Mouse (Mus musculus) layer of hippocampus, adult 18-20 months (tissue): Measurements from ENCODE around the gene Plxnd1. TPM values are rescaled to one million over a fixed set of nuclear protein-coding genes. Genes with fewer than 3 reads are reported as not detected.

ENCODE experiments used
- DNase-seq, 2 experiments: peaks; one replicate each; pipeline ENCODE4 v3.0.0; 2022; ENCODE audit warnings: low spot score in 2 of 2
- long read RNA-seq: library from polyadenylated mRNA; stranded (forward); transcript quantifications from one replicate; pipeline ENCODE4 v2.0.0, GENCODE M21; 2021
- total RNA-seq, 2 experiments: library from RNA; stranded (reverse); gene quantifications; 2 replicates each; pipeline ENCODE4 v1.2.3; 2021

Gene Plxnd1
- total RNA-seq, result 10 to 100 TPM; 22.0 to 23.0 TPM
- long read RNA-seq, full-length matches to known transcripts, result 9 of 21 reads
- long read RNA-seq, partial matches to known transcripts, result 8 of 21 reads
- long read RNA-seq, other reads (novel, unspliced or antisense), result 4 of 21 reads

GRCm38 (mm10) chr6:115994877-115995520 lies at the start of gene Plxnd1:
TSS of gene Plxnd1 (minus strand) at chr6:115995005.
- DNase-seq, result peak; percentile 70 to 80

- DNase-seq, result no peak
These were observed 49.2 kb upstream of the Plxnd1 start for GRCm38 (mm10) chr6:116044039-116044438.

DNA sequence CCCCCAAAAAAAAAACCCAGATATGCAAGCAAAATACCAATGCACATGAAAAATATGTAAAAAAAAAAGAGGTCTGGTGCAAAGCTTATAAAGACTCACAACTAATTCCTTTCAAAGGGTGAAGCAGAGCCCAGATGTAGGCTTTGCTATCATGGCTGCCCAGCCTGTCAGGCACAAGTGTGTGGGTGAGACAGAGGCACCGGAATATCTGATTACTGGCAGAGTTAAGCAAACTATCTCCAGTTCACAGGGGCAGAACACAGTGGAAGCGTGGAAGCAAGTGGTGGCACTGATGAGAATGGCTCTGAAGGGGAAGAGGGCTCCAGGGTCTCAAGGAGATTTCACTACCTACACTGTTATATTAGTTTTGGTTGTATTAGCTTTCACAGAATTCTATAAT lies 43.4 kb upstream of the Plxnd1 start:
- no peak for DNase-seq

DNA sequence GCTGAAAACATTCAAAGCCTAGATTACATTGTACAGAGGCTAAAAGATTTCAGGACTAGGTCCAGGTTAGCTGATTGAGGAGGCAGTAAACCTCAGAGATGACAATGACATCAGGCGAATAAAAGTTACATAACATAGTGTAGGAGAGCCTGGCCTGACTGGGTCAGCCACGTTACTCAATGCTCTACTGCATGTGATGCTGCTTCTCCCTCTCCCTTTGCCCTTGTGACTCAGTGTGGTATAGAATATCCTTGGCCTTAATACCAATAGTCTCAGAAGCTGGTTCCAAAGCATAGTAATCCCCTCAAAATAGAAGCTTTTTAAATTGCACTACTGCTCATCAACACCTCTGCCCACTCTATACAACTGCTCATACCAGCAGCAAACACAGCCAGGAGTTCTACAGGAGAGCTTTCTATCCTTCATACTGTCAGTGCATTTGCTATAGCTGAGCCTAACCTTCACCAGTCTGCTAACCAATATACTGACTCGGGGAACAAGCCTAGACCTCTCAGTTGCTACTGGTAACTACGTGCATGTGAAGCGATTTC lies 42.6 kb upstream of the Plxnd1 start:
- no peak for DNase-seq

GRCm38 (mm10) chr6:116036555-116036954 lies 41.8 kb upstream of the Plxnd1 start:
- no peak for DNase-seq

- DNase-seq, result no peak
These were observed 36.2 kb upstream of the Plxnd1 start for GRCm38 (mm10) chr6:116031052-116031451.

DNA sequence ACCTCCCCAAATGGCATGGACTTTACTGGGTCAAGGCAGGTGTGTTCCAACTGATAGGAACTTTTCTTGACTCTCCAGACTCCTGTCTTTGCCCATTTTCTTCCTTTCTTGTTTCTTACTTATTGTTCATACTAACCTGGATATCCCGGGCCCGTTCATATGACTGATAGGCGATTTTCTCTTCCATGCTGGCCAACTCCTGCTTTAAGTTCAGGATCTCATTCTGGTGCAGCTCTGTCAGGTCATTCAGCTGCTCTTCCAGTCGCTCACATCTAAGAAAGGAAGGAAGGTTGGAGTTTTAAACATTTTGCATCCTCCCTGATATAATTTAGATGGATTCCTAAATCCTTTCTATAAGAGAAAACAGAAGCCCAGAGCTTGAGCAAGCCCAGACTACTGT lies 29.9 kb upstream of the Plxnd1 start:
- DNase-seq, result no peak

GRCm38 (mm10) chr6:116021961-116022485 lies 27.2 kb upstream of the Plxnd1 start:
- peak in 1 of 2 experiments; percentile 19 for DNase-seq

- DNase-seq, result no peak
These were observed 21.1 kb upstream of the Plxnd1 start for GRCm38 (mm10) chr6:116015902-116016301.

DNA sequence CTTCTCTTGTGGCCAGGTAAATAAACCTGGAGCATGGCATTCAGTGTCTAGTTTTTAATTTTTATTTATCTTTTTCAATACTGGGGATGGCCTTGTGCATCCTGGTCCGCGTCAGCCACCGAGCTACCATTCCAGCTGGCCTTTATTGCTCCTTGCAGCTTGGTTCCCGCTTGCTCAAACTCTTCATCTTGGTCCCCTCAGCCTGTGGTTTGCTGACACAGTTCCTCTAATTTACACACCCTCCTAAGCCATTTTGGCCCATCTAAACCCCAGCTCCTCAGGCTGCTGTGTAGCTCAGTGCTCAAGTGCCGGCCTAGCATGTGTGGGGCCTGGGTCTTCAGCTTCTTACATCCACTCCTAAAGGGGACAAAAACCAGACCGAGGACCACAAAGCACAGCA lies 19.3 kb upstream of the Plxnd1 start:
- DNase-seq, result no peak

DNA sequence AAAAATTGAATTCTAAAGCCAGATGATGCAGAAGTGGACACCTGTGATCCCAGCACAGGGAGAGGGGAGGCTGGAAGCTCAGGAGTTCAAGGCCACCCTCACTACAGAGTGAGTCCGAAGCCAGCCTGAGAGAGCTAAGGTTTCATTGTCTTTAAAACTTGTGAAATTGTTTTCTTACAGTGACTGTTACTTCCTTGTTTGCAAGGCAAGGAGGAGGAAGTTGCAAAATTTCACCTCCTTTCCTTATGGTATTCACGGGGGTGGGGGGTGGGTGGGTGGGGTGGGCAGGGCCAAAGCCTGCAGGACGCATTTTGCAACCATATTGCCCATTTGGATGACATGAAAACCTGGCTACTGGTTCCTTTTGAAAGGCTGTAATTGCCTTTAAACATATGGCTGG lies 18.9 kb upstream of the Plxnd1 start:
- DNase-seq, result no peak

DNA sequence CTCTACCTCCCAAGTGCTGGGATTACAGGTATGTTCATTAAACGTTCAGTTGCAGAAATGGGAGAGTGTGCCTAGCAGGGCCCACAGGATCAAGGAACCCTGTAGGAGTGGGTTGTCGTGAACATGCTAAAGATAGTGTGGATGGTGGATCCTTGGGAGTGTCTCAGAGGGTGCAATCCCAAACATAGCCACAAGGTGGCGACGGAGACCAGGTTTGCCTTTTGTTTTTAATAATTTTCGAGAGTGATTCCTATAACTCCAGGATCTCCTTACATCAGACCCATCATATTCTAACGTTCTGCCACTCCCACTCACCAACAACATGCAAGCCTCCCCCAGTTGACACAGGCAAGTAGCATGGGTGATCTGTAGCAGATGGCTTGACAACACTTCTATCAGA lies 15.7 kb upstream of the Plxnd1 start:
- peak; percentile 76 to 95 for DNase-seq

DNA sequence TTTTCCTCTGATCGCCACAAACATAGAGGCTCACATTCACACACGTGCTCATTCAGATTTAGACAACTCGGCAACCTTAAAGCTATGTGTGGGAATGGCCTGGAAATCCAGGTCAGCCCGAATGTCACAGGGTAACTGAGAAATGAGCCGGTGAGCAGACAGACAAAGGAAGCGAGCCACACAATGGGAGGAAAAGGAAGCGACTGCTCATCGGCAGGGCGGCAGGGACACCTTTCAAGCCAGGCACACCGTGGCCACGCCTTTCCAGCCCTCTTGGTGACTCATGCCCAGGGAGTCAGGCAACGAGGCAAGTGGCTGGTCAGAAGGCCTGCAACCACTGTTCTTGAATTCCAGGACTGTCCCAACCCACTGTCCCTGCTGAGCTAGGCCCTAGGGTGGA lies 14.6 kb upstream of the Plxnd1 start:
- DNase-seq, result no peak

DNA sequence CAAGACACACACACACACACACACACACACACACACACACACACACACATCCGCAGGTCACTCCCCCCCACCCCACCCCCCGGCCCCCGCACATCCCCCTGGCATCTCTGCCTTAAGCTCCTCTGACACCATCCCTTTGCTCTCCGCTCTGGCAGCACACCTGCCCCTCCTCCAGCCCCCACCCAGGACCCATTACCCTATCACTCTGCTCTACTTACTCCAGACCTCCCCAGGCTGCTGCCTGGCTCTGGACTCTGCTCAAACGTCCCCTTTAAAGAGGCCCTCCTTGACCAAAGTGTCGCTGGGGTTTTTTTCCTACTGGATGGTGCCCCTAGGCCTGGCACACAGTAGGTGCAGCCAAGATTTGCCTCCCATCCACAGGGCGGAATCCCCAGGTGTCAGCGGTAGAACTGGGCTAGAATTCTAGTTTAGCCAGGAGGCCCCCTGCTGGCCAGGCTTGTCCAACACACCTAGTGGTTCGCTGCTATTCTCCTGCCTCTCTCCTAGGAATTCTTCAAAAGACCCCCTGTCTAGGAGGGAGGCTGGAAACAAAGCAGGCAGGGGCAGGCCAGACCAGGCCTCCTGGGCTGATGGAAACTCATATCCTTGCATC lies 12.9 kb upstream of the Plxnd1 start:
- peak in 1 of 2 experiments; percentile 74 for DNase-seq

DNA sequence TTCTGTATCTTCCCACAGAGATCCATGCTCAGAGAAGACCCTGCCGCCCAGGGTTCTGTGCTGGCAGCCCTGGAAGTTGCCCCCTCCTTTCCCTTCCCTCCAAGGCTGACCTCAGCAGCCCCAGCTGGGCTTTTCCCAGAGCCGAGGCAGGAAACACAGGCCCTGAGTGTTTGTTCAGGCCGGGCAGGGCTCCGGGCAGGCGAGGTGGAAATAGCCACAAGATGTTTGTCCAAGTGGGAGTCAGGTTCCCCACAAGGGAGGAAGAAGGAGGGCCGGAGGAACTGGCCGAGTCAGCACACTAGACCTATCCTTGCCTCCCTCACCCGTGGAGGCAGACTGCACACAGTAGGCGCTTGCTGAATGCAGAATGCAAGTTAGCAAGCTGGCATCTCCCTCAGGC lies 11.9 kb upstream of the Plxnd1 start:
- DNase-seq, result no peak

DNA sequence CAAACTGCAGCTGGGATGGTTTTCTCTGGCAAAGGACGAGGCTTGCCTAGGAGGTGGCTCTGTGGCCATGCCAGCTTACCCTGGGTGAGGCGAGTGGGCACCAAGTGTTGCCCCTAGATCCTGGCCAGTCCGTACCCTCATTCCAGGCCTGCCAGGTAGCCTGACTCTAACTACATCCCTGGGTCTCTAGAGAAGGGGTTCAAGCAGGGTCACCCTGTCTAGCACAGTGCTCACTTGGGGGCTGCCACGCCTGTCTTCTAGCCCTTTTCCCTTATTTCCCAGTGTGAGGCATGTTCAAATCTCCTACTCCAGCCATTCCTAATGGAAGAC lies 11.1 kb upstream of the Plxnd1 start:
- DNase-seq, result no peak

DNA sequence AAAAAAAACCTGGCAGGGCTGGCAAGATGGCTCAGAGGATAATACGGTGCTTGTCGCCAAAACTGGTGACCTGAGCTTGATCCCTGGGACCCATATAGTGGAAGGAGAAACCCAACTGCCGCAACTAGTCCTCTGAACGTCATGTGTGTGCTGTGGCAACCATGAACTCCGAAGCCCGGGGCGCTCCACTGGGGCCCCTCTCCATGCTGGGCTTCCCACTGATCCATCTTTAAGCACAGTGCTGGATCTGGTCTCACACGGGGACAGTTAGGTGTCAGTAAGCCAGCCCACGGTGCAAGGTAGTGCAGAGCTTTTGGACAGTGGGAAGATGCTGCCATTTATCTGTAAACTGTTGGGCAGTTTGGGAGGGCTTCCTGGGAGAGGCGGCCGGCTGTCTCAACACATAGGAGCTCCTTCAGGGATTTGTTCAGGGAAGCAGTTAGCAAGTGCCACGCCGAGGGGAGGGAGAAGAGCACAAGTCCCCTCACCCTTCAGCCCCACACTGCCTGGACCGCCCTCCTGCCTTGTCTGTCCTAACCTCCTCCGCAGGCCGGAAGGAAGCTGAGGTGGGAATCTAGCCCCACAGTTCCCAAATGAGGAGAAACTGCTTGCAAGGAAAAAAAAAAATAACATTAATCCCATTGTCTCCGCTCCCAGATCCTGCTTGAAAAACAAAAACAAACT lies 10.6 kb upstream of the Plxnd1 start:
- DNase-seq, result no peak

- DNase-seq, result no peak
These were observed 9.9 kb upstream of the Plxnd1 start for GRCm38 (mm10) chr6:116004716-116005115.

DNA sequence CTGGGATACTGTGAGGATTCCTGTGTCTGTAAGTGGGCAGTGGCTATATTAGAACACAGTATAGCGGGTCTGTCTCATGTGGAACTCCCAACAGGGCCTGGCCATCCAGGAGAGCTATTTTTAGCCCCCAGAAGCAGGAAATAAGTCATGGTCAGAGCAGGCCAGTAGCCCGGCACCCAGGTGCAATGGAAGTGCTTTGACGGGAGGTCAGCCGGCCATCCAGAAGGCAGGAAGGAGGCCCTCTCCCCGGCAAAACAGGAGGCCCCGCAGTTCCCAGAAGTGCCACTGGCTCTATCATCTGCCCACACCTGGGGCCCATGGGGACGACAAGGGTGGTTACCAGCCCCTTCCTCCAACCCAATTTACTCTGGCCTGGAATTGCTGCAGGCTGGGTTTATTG lies 9.3 kb upstream of the Plxnd1 start:
- no peak for DNase-seq

DNA sequence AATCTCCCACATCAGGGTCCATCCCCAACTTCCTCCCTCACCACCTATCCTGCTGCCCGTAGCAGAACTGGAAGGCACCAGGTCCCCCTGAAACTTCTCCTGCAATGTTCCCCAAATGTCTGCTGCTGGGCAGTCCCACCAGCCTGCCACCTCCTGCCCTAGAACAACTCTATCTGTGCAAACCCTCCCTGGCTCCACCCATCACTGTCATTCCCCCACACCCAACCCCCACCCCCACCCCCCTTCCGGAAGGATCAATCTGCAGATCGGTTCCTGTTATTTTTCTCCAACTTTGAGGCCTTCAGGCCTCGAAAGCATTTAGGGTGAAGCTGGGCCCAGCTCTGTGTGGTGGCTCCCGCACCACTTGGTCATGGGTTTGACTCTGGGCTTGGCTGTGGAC lies 8.7 kb upstream of the Plxnd1 start:
- no peak for DNase-seq

DNA sequence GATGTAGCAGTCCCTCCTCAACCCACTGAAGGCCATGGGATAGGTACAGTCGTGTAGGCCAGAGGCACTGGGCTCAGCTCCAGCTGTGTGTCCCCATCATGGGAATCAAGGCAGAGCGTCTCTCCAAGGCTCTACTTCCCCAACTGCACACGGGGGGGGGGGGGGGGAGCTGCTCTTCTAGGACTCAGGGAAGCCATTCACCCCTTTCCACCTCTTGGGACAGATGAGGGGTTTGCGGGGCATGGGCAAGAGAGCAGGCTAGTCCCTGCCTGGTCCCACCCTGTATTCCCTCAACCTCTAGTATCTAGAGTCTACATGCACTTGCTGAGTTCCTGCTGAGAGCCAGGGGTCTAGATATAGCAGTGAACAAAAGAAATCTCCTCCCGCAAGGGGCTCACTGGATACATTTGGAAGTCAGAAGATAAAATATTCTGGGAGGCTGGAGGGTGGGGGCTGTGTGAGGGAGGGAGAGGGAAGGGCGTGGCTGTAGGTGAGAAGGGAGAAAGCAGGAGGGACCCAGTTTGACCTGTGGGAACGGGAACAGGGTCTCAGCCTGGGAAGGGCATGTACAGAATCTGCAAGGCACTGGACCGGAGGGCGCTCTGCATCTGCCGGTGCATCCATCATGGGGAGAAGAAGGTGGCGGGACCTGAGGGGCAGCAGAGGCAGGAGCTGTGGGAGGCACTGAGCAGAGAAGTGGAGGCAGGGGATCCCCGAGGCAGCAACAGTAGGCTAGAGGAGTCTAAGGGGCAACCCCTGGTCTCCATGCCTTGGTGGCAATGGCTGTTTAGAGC lies 7.7 kb upstream of the Plxnd1 start:
- DNase-seq, result no peak
